Mouse (Mus musculus) cerebellum, postnatal 4 days (tissue): ENCODE results near the gene H1foo.

Source experiments
- DNase-seq, 2 experiments: peaks; one replicate each; pipeline ENCODE4 v3.0.0; 2022; ENCODE audit warnings: low spot score in 2 of 2, mixed read lengths in 1 of 2

Gene H1foo

DNA sequence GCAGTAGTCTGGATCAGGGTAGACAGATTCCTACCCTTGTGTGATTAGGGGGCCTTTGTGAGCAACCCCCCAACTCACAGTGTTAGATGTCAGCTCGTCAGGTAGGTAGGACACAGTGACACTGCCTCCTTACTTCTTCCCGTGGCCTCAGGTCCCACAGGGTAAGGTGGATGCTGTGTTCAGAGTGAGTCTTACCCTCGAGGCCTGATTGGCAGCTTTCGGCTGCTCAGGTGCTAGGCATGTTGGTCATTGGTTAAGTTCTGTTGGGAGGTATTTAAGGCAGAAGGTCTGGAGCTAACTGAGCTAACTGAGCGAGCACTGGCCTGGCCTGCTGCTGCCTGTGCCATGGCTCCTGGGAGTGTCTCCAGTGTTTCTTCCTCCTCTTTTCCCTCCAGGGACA is at the start of gene H1foo:
TSS of gene H1foo (plus strand) at position 301 of the 400 bp plus-strand sequence.
- no peak for DNase-seq

DNA sequence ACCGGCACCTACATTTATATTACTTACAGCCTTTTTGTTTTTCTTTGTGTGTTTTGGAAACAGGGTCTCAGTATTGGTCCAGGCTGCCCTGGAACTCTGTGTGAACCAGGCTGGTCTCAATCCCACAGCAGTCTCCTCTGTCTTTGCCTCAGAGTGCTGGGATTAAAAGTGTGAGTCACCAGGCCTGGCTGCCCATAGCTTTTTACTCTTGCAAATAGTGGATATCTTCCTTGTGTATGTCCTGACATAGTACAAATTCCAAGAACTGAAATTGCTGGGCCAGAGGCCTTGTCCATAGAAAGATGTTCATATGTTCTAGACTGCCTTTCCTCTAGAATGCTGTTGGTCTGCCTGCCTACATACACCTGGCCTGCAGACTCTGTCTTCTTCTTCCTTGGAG is 48.4 kb upstream of the H1foo start:
- no peak for DNase-seq

DNA sequence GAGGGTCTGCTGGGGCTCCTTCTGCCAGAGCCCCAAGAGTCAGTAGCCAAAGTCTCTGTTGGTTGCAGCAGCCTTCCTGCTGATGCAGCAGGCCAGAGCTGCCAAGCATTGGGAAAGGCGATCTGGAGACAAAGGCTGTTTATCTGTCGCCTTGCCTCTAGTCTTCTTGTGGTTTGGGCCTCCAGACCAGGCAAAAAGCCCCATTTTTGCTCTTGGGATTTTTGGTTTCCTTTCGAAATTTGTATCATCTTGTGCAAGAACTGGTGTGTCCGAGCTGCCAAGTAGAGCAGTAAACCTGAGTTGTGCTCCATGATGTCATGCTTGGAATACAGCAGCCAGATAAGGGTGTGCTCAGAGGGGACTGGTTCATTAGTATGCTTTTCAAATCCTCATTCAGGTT is 47.6 kb upstream of the H1foo start:
- no peak for DNase-seq

DNA sequence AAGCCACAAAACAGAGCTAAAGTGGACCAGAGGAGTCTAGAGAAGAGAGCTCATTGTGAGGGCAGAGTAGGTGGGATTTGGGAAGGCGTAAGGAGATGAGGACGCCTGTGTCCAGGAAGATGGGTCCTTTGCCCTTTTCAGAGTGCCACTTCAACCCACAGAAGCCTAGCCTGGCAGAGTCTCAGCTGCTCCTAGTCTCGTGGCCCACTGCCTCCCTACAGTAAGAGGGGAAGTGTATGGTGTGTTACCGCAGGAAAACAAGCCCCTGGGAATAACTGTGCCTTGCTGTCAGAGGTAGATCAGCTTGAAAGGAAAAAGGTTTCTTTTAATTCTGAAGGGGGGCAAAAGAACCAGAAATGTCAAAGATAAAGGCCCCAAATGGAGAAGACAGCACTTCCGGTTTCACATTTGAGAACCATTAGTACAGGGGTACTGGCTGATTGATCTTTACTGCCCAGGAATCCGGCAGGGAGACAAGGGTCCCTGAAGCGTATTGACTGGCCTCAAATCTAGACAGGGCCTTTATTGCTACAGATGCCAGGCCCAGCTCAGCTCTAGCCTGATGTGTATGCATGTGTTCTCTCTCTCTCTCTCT is 46.7 kb upstream of the H1foo start:
- DNase-seq, result no peak

DNA sequence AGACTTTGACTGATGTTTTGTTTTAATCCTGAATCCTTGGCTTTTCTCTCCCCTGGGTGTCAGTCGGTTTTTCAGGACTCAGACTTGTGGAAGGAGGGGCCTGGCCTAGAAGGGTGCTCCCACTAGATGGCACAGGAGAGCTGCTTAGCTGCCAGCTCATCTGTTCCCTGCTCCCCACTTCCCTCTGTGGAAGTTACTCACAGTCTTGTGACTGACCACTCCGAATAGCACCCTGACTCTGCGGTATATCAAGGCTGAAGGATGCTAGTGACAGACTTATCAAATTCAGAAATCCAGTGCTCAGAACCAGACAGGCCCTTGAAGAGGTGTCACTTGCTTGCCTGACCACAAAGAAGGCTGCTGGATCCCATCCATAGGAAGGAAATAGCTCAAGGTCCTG is 43.7 kb upstream of the H1foo start:
- DNase-seq, result peak in 1 of 2 experiments; percentile 74

DNA sequence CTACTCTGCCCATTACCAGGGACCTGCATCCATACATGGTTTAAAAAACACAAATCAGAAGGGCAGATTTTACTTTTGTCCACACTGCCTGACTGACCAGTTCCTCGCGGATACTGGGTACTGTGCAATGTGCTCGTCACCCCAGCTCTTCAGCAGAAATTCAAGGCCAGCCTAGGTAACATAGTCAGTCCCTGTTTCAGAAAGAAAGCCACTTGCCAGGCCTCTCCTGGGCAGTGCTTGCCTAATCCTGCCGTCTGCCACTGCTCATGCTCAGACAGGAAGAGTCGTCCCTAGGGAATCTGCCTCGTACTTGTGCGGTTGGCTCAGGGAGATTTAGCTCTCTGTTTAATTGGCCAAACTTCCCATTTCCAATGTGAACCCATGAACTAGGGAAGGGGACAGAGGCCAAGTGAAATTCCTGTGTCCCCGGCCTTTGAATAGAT is 43.2 kb upstream of the H1foo start:
- no peak for DNase-seq

DNA sequence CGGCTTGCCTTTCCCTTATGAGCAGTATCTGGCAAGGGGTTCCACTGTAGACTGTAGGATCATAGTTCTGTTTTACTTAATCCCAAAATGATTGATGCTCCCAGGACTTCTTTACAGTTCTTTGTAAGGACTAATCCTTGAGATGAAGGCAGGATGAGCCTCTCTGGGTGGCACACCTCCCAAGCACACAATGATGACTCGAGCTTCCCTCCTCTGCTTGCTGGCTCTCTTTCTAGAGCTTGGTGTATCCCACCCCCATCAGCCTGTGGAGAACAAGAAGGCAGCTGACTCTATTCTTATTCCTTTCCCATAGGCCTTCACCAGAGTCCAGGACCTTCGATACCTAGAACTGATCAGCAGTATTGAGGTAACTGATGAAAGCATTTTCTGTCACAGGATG is 42.2 kb upstream of the H1foo start:
- DNase-seq, result no peak

DNA sequence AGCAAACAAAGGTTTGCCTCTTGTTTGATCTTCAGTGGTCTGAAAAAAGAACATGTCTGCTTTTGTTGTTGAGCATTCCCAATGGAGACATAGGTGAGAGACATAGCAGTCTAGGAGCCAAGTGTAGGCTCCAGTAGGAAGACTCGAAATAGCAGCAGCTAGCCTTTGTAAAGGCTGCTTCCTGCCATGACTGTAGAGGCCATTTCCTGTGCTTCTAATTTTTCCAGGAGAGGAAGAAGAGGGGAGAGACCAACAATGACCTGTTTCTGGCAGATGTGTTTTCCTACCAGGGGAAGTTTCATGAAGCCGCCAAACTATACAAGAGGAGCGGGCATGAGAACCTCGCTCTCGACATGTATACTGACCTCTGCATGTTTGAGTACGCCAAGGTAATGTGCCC is 39.2 kb upstream of the H1foo start:
- no peak for DNase-seq

DNA sequence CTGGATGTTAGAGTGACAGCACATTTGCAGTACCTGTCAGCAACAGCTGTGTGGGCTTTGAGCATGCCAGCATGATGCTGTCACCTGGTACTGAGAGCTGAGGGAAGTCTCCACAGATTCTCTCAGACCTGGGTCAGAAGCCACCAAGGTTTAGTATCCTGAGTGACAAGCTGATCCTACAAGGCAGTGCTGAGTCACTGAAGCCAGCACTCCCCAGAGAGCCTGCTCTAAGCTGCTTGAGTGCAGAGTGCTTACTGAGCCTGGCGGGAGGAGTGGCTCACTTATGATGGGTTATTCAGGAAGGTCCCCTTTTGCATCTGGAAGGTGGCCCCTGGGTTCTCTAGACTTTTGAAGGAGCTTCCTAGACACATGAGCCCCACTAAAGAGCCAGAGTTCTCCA is 38.3 kb upstream of the H1foo start:
- DNase-seq, result no peak

DNA sequence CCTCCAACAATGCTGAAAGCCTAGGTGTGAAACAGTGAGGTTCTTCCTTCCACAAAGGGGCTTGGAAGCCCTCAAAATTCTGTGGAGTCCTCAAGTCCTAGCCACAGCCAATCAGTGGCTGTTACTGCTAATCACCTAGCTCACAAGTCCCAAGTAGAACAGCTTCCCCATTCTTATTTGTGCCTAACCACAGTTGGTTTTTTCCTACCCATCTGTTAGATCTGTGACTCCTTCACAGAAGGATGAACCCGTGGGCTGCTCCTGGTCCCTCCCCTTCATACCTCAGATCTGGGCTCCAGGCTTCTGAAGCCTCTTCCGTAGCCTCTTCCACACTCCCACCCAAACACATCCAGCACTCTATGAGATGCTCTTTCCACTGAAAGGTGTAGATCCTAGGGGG is 37.9 kb upstream of the H1foo start:
- DNase-seq, result no peak

DNA sequence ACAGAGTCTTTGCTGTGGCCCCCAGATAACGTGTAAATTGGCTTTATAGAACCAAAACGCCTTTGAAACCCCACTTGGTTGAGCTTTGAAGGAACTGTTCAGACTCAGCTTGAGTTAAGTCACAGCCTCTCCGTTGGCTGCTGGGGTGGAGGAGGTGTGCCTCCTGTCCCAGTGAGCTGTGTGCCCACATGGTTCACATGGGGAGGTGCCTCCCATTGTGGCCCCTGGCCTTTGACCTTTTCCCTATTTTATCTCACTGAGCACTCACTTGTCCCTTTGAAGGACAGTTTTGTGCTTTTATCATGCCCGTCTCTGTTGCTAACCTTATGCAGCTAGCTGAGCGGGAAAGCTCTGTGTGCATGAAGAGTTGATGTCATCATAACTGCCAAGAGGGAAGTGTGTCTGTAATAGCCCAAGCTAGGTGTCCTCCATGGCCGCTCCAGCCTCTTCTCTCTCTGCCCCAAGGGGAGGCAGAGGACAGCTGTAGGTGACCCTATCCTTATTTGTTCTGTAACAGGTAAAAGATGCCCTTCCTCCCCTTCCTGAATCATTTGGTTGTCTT is 36.2 kb upstream of the H1foo start:
- no peak for DNase-seq

DNA sequence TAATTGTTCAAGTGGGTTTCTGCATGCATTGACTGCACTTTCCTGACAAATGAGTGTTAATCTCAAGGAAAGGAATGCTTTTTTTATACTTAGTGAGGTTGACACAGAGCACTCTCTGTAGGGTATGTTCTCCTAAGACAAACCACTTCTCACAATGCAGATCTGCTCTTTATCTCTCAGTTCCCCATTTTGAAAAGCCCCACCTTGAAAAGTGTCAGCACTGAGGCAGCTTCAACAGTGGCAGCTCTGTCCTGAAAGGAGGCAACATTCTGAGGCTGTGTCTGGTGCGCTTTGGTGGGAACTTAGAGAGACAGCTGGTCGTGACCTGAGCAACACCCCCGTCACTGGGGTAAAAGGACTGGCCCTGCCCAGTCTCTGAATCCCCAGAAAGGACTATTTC is 35.7 kb upstream of the H1foo start:
- DNase-seq, result no peak

DNA sequence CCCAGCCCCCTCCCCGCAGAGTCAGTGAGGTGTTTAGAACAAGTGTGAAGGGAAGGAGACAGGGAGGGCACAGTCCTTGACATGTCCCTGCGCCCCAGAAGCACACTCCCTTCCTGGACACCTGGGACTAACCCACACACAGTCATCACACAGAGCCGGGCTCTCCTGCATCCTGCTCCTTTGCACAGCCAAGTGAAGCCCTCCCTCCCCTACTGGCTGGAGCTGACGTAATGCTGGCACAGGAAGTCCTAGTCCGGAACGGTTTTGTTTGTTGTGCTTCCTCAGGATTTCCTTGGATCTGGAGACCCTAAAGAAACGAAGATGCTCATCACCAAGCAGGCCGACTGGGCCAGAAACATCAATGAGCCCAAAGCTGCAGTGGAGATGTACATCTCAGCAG is 34.8 kb upstream of the H1foo start:
- no peak for DNase-seq

DNA sequence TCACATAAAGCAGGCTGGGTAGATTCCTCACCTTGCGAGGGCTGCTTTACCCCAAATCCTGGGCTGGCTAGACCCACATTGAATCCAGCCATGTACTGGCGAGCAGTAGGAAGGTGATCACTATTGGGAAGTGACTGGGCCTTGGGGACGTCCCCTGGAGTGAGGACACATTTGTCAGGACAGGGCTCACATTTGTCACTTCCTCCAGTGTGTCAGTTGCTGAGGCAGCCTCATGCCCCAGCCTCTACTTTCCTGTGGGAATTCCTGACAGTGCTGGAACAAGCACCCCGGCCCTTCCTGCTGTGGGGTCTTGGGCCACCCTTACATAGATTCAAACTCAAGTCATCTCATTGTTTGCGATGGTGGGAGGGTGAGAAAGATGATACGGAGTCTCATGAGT is 33.0 kb upstream of the H1foo start:
- DNase-seq, result no peak

DNA sequence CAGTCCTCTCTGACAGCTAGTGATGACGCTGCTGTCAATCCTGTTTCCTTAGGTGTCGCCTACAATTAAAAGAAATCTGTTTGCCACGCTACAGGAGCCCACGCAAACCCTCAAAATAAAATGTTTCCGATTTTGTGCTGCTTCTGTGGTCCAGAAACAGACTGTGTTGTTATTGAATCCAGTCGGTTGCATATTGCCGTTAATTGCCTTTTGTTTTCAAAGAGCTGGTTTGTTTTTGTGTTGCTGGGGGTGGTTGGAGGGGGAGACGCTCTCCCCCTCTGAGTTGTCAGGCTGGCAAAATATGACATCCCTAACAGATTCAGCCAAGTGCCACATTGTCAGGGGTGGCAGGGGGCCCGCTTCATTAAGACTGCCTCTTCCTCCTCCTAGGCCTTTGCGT is 31.3 kb upstream of the H1foo start:
- no peak for DNase-seq

DNA sequence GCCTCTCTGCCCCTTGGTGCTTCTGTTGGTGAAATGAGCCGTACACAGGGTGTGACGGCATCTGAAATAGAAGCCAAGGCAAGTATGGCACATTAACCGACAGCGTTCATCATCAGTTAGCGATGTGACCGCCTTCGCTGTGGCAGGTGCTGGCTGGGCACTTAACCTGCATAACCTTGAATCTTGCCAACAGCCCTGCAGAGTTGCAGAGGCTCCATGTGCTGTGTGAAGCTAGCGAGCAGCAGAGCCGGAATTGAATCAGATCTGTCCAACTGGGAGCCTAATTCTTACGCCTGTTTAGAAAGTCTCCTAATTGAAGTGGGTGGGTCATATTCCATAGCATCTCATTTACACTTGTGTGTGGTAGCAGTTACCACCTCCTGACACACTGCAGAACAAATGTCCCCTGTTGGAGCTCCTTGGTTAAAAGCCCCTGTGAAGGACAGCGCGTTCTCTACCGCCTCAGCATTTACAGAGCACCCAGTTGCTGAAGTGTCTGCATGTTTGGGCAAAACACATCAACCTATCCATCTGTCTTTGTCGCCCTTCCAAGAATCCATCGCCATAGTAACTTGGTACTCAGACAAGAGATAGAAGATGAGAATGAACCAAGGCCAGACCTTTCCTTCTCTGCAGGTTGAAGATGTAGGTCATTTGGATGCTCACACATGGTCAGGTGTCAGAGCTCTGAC is 30.1 kb upstream of the H1foo start:
- DNase-seq, result peak in 1 of 2 experiments; percentile 46

DNA sequence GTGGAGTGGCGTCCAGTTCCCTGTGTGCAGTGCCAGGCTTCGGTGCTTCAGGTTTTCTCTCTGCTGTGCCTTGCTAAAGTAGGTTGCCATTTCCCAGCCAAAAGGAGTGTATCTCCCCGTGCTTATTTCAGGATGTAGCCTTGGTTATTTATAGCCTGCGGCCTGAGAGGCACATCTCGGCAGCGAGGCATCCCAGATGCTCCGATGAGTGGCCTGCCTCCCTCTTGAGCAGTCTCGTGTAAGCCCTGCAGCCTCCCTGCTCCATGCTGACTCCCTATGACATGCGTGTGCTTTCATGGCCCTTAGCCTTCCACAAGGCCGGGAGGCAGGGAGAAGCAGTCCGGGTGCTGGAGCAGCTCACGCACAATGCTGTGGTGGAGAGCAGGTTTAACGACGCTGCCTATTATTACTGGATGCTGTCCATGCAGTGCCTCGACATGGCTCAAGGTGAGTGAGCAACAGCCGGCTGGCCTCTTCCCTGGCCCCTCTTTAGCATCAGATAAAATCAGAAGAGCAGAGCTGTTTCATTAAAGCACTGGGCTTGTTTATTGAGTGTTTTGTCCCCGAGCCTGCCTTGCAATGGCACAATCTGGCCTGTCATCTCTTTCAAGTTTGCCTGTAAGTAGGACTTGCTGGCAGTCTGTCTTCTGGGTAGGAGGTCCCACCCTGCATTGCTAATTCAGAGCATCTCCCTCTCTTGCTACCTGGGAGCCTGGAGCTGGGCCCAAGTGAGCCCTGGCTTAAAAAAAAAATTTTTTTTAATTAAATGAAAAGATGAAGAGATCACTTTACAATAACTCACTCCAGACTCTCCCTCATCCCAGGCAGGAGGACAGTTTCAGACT is 28.9 kb upstream of the H1foo start:
- DNase-seq, result no peak

DNA sequence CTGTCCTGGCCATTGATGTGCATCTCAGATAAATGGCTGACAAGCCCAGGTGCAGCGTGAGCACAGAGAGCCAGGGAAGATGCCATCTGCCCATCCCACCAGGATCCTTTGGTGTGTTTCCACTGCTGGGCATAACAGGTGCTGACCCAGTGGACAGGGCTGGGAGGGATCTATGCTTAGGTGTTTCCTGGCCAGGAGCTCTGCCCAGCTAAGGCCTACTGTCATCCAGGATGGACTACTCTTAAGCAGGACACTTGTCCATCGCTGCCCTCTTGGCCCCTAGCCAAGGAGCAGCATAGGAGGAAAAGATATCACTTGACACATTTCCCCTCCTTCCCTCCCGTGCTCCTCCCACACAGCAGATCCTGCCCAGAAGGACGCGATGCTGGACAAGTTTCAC is 28.1 kb upstream of the H1foo start:
- DNase-seq, result no peak

DNA sequence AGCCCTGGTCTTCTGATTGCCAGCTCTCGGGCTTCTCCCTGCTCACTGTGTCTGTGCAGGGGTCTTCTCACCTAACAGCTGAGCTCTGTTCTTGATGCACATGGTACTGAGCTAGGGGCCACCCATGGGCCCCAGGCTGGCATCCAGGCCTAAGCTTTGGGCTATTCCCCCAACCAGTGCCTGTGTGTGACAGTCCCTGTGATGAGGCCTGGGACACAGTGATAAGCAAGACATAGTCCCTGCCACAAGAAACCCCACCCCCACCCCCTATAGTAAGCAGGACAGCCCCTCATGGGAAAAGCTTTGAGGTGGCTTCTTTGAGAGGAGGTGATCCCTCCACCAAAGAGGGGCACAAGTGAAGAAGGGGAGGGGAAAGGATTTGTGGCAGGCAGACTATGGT is 26.1 kb upstream of the H1foo start:
- no peak for DNase-seq

DNA sequence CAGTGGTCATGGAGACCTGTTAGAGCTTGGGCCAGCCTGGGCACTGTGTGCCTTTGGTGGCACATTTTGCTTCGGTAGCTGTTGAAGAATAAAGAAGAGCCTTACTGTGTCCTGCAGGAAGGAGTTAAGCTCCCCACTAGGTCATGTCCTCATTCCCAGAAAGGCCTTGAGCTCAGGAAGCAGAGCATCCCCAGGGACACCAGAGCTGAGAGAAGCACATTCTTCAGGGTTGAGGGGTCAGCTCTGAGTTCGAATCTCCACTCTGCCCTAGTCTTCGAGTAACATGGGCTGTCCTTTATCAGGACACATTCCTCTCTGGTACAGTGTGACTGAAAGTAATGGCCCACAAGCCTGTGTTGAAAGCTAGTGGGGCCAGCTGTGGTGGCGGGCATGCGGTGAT is 24.9 kb upstream of the H1foo start:
- no peak for DNase-seq

DNA sequence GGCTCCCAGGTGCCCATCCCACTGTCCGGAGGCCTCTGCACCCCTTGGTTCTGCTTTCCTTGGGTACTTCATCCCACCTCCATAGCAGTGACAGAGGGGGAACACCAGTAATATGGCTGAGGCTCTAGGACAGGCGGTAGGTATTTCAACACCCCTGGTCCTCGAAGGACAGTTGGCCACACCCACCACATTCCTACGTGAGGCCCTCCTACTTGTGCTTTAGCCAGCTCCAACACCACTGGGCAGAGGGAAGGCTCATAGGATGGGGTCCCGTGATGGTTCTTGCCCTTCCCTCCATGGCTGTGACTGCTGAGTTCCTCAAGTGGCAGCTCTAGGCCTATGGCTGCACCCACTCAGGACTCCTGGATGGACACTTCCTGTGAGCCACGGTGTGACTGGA is 19.9 kb upstream of the H1foo start:
- DNase-seq, result no peak

DNA sequence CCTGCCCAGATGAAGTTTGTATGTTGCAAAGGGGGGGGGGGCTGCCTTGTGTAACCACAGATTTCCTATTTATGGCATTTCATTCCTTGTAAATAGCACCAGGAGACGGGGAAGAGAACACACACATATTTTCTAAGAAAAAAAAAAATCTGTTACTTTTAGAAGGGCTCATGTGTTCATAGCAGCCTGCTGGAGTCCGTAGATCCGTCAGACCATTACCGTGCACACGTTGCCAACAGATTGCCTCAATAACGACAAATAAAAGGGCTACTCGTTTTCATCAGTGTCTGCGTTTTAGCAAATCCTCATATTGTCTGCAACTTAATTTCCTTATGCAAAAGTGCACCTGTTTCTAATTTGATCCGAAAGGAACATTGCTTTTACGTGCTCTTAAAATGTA is 18.3 kb upstream of the H1foo start:
- no peak for DNase-seq
